Comparison of ENCODE assay signal across 26 mouse cellular contexts in the genomic region with DNA sequence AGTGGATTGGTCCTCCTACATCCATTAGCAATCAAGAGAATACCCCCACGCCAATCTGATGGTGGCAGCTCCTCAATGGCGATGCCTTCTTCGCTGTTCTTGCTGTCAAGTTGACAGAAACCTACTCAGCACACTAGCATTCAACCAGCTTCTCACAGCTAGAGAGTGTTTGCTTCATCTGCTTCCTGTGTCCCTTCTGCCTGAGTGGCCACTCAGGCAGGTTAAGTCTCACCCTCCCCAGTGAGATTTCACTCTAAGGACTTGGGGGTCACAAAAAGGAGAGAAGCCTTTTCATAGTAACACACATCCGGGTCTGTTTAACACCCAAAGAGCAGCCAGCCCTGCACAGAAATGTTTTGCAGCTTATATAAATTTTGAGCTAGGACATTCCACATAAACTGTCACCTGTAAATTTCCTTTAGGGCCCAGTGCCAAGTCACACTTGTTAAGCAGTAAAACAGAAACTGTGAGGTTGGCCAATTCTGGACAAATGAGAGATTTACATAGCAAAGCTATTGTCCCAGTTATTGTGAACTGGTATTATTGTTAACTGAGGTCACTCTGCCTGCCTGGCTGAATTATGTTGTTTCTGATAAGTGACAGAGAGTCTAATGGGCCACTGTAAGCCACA. TPM values are rescaled to one million over a fixed set of nuclear protein-coding genes. Genes with fewer than 3 reads are reported as not detected.
A peak's percentile ranks its signal among the peaks of the same experiment; 100 is the strongest.
DNase-seq lines count a peak whose midpoint lies in the region; ATAC-seq lines count a peak whose summit lies in the region.
"Had no signal": no experiment of that assay in that cellular context is flagged by ENCODE, and none has a peak within 500 bp of the region (broad histone marks: within the 10 kb centered on the region; RNA-seq: fewer than 3 reads in every experiment).

No protein-coding gene starts in this region.

- H3K4me3 ChIP-seq in kidney, embryonic 15.5 days (replicated peaks): no peak overlapping the region
- no peak overlapping the region for H3K4me3 ChIP-seq in limb, embryonic 10.5 days
- no peak overlapping the region for H3K4me3 ChIP-seq in midbrain, embryonic 10.5 days
- H3K4me3 ChIP-seq: forebrain, embryonic 10.5 days; intestine, embryonic 15.5 days; midbrain, embryonic 12.5 days; stomach, embryonic 15.5 days had no signal

- no peak overlapping the region for H3K4me2 ChIP-seq in kidney, embryonic 15.5 days
- H3K4me2 ChIP-seq: hindbrain, embryonic 14.5 days; intestine, embryonic 15.5 days; midbrain, embryonic 12.5 days; stomach, embryonic 15.5 days had no signal

- WGBS in kidney, embryonic 15.5 days: 75% methylated on average over 4 of the region's 4 CpGs
- 83% methylated on average over 4 of the region's 4 CpGs for WGBS in limb, embryonic 10.5 days
- 92% methylated on average over 4 of the region's 4 CpGs for WGBS in midbrain, embryonic 10.5 days

- peak; percentile 74 for DNase-seq in heart, adult 11 months
- no peak for DNase-seq in heart, adult 9 months (ENCODE audit: low spot score in 2 of 2)
- DNase-seq in limb, embryonic 10.5 days (ENCODE audit: low spot score): no peak
- DNase-seq in lung, postnatal 14 days: peak; percentile 44
- DNase-seq in right cerebral cortex, adult 18-20 months: no peak
- no peak for DNase-seq in midbrain, embryonic 10.5 days (ENCODE audit: low spot score)
- DNase-seq in right cerebral cortex, postnatal 4 days: no peak
- DNase-seq: adrenal gland, postnatal 25 days; cerebellum, adult 11 months; cerebellum, postnatal 10 days; forebrain, postnatal 0 days; heart, postnatal 36 days had no signal

- H3K4me1 ChIP-seq in kidney, embryonic 15.5 days: peaks cover 11% of the 10 kb centered on the region
- H3K4me1 ChIP-seq in limb, embryonic 10.5 days: peaks cover 34% of the 10 kb centered on the region
- no peaks in the 10 kb centered on the region for H3K4me1 ChIP-seq in midbrain, embryonic 10.5 days
- H3K4me1 ChIP-seq: intestine, embryonic 15.5 days; midbrain, embryonic 12.5 days had no signal

- no peak for ATAC-seq in kidney, embryonic 15.5 days (replicated peaks; ENCODE audit: low FRiP score)
- ATAC-seq: activated CD4-positive, CD25-positive, alpha-beta regulatory T cell, adult 4 months; CD4-positive, CD25-positive, alpha-beta regulatory T cell, adult 4 months; forebrain, postnatal 0 days; intestine, embryonic 15.5 days had no signal

- H3K27ac ChIP-seq in kidney, embryonic 15.5 days: peak overlapping the region; percentile 37; the same call in 1 of the 2 replicates
- 0 out of 2 replicates have a peak overlapping the region, but pooled peaks have one; percentile 0 for H3K27ac ChIP-seq in limb, embryonic 10.5 days
- H3K27ac ChIP-seq in midbrain, embryonic 10.5 days (replicated peaks): no peak overlapping the region
- H3K27ac ChIP-seq: forebrain, embryonic 10.5 days; hindbrain, embryonic 14.5 days; intestine, embryonic 15.5 days; liver, embryonic 14.5 days; midbrain, embryonic 12.5 days; stomach, embryonic 15.5 days had no signal

- H3K9me3 ChIP-seq in kidney, embryonic 15.5 days (replicated peaks): no peaks in the 10 kb centered on the region
- H3K9me3 ChIP-seq in limb, embryonic 10.5 days (replicated peaks): no peaks in the 10 kb centered on the region
- no peaks in the 10 kb centered on the region for H3K9me3 ChIP-seq in midbrain, embryonic 10.5 days (replicated peaks)
- H3K9me3 ChIP-seq: forebrain, embryonic 10.5 days; intestine, embryonic 15.5 days; midbrain, embryonic 12.5 days; stomach, embryonic 15.5 days had no signal

- H3K9ac ChIP-seq in kidney, embryonic 15.5 days: no peak overlapping the region
- H3K9ac ChIP-seq: forebrain, postnatal 0 days; hindbrain, embryonic 14.5 days; intestine, embryonic 15.5 days; liver, embryonic 14.5 days; midbrain, embryonic 12.5 days; stomach, embryonic 15.5 days had no signal

- H3K27me3 ChIP-seq in kidney, embryonic 15.5 days: 0 out of 2 replicates have a peak, but pooled peaks cover 6% of the 10 kb centered on the region
- H3K27me3 ChIP-seq in limb, embryonic 10.5 days (ENCODE audit: low read depth, poor library complexity, severe bottlenecking): no peaks in the 10 kb centered on the region
- H3K27me3 ChIP-seq in midbrain, embryonic 10.5 days (ENCODE audit: low read depth, poor library complexity, severe bottlenecking): no peaks in the 10 kb centered on the region
- H3K27me3 ChIP-seq: intestine, embryonic 15.5 days; midbrain, embryonic 12.5 days; stomach, embryonic 15.5 days had no signal

- H3K36me3 ChIP-seq in kidney, embryonic 15.5 days: no peaks in the 10 kb centered on the region
- H3K36me3 ChIP-seq in limb, embryonic 10.5 days: no peaks in the 10 kb centered on the region
- H3K36me3 ChIP-seq in midbrain, embryonic 10.5 days: no peaks in the 10 kb centered on the region
- H3K36me3 ChIP-seq: forebrain, embryonic 10.5 days; intestine, embryonic 15.5 days; midbrain, embryonic 12.5 days; stomach, embryonic 15.5 days had no signal

RNA-seq across cellular contexts. Expression of a gene that starts 13.7 kb away (rescaled TPM):
- polyA plus RNA-seq in kidney, embryonic 15.5 days (2015; fragmentation: Nextera tagmentation; extraction: Ambion mirVana): 25.3 and 27.0 TPM in 2 replicates
- 22.4 and 25.4 TPM in 2 replicates for polyA plus RNA-seq in limb, embryonic 10.5 days (2016; fragmentation: Nextera tagmentation; extraction: Ambion mirVana)
- polyA plus RNA-seq in midbrain, embryonic 10.5 days (2016; fragmentation: Nextera tagmentation; extraction: Ambion mirVana): 24.4 and 24.5 TPM in 2 replicates

RNA-seq across cellular contexts. Expression of a gene that starts 16.4 kb away (rescaled TPM):
- polyA plus RNA-seq in kidney, embryonic 15.5 days (2015; fragmentation: Nextera tagmentation; extraction: Ambion mirVana): 116 and 127 TPM in 2 replicates
- polyA plus RNA-seq in limb, embryonic 10.5 days (2016; fragmentation: Nextera tagmentation; extraction: Ambion mirVana): 201 and 231 TPM in 2 replicates
- polyA plus RNA-seq in midbrain, embryonic 10.5 days (2016; fragmentation: Nextera tagmentation; extraction: Ambion mirVana): 145 and 153 TPM in 2 replicates

RNA-seq across cellular contexts. Expression of a gene that starts 42.7 kb away (rescaled TPM):
- polyA plus RNA-seq in kidney, embryonic 15.5 days (2015; fragmentation: Nextera tagmentation; extraction: Ambion mirVana): not detected in 2 replicates
- not detected in 2 replicates for polyA plus RNA-seq in limb, embryonic 10.5 days (2016; fragmentation: Nextera tagmentation; extraction: Ambion mirVana)
- polyA plus RNA-seq in midbrain, embryonic 10.5 days (2016; fragmentation: Nextera tagmentation; extraction: Ambion mirVana): not detected in 2 replicates
- polyA plus RNA-seq: activated CD4-positive, CD25-positive, alpha-beta regulatory T cell, adult 4 months; CD4-positive, CD25-positive, alpha-beta regulatory T cell, adult 4 months; forebrain, embryonic 10.5 days; forebrain, postnatal 0 days; gonadal fat pad, adult 2 months; heart, embryonic 14.5 days; hindbrain, embryonic 14.5 days; intestine, embryonic 15.5 days; limb, embryonic 11.5 days; midbrain, embryonic 12.5 days; neural tube, embryonic 11.5 days; stomach, embryonic 15.5 days; thymus, postnatal 0 days had no signal

Comparison
In these comparisons a context has a peak if more than half of its experiments do, and no peak if none do; other contexts are left out.
1. DNase-seq: peak in heart, adult 11 months (single experiment) and lung, postnatal 14 days (single experiment); none in heart, adult 9 months (0 of 2), limb, embryonic 10.5 days (single experiment), right cerebral cortex, adult 18-20 months (single experiment), midbrain, embryonic 10.5 days (single experiment) and right cerebral cortex, postnatal 4 days (single experiment).